In genomic region chr14:48738213-48738612, GRCm38 (mm10) we compare ENCODE assay signal across 19 mouse cellular contexts.
DNase-seq lines count a peak whose midpoint lies in the region; ATAC-seq and TF ChIP-seq lines count a peak whose summit lies in the region.
"Had no signal": no experiment of that assay in that cellular context is flagged by ENCODE, and none has a peak within 500 bp of the region (broad histone marks: within the 10 kb centered on the region; RNA-seq: fewer than 3 reads in every experiment).

No protein-coding gene starts in this region.

- H3K9me3 ChIP-seq in forebrain, embryonic 11.5 days (ENCODE audit: control insufficient read depth, low read length), result no peaks in the 10 kb centered on the region
- no peaks in the 10 kb centered on the region for H3K9me3 ChIP-seq in midbrain, embryonic 11.5 days (ENCODE audit: control insufficient read depth, low read length)
- H3K9me3 ChIP-seq: G1E; heart, embryonic 15.5 days; intestine, embryonic 15.5 days; kidney, embryonic 15.5 days; liver, embryonic 13.5 days; neural tube, embryonic 15.5 days had no signal

- WGBS in heart, adult 2 months, result 82% methylated on average over 10 of the region's 10 CpGs
- 13% methylated on average over 10 of the region's 10 CpGs for WGBS in forebrain, embryonic 11.5 days
- WGBS in midbrain, embryonic 11.5 days, result 9% methylated on average over 10 of the region's 10 CpGs

- no peak overlapping the region for H3K4me3 ChIP-seq in heart, adult 2 months
- H3K4me3 ChIP-seq in forebrain, embryonic 11.5 days (ENCODE audit: low read depth, low read length), result no peak overlapping the region
- H3K4me3 ChIP-seq in midbrain, embryonic 11.5 days (ENCODE audit: low read depth, low read length), result 0 out of 2 replicates have a peak overlapping the region, but pooled peaks have one; percentile 1
- H3K4me3 ChIP-seq: heart, embryonic 15.5 days; intestine, embryonic 15.5 days; kidney, embryonic 15.5 days; liver, embryonic 13.5 days; neural tube, embryonic 15.5 days had no signal

- TF ChIP-seq CTCF in heart, adult 2 months (IDR thresholded peaks at IDR 0.05), result no peak

- H3K36me3 ChIP-seq in heart, adult 2 months (ENCODE audit: control insufficient read depth, insufficient read depth, low read length), result no peaks in the 10 kb centered on the region
- no peaks in the 10 kb centered on the region for H3K36me3 ChIP-seq in forebrain, embryonic 11.5 days (ENCODE audit: control insufficient read depth, insufficient read depth, low read length)
- no peaks in the 10 kb centered on the region for H3K36me3 ChIP-seq in midbrain, embryonic 11.5 days (ENCODE audit: control insufficient read depth, insufficient read depth, low read length)
- H3K36me3 ChIP-seq: G1E; heart, embryonic 15.5 days; intestine, embryonic 15.5 days; kidney, embryonic 15.5 days; liver, embryonic 13.5 days; neural tube, embryonic 15.5 days had no signal

- TF ChIP-seq EP300 in heart, adult 2 months (IDR thresholded peaks at IDR 0.05; ENCODE audit: insufficient read depth, low read depth, low read length), result no peak

- H3K27ac ChIP-seq in heart, adult 2 months, result no peak overlapping the region
- H3K27ac ChIP-seq in forebrain, embryonic 11.5 days (ENCODE audit: low read depth, low read length), result no peak overlapping the region
- H3K27ac ChIP-seq in midbrain, embryonic 11.5 days (ENCODE audit: low read depth, low read length), result peak overlapping the region; percentile 71
- H3K27ac ChIP-seq: heart, embryonic 15.5 days; intestine, embryonic 15.5 days; kidney, embryonic 15.5 days; liver, embryonic 13.5 days; neural tube, embryonic 15.5 days had no signal

- intact Hi-C loops in heart, adult 2 months (cut with DNase I), result no loop called here

- H3K9ac ChIP-seq in heart, adult 2 months (ENCODE audit: low read depth, low read length), result no peak overlapping the region
- H3K9ac ChIP-seq in forebrain, embryonic 11.5 days (ENCODE audit: low read length), result no peak overlapping the region
- peak overlapping the region; percentile 35; the same call in 1 of the 2 replicates for H3K9ac ChIP-seq in midbrain, embryonic 11.5 days (ENCODE audit: low read length)
- H3K9ac ChIP-seq: heart, embryonic 15.5 days; intestine, embryonic 15.5 days; kidney, embryonic 15.5 days; liver, embryonic 13.5 days; neural tube, embryonic 15.5 days had no signal

- no peaks in the 10 kb centered on the region for H3K27me3 ChIP-seq in heart, adult 2 months (ENCODE audit: control insufficient read depth, insufficient read depth, low read length)
- H3K27me3 ChIP-seq in forebrain, embryonic 11.5 days (ENCODE audit: control insufficient read depth, insufficient read depth, low read length), result peaks cover 4% of the 10 kb centered on the region
- H3K27me3 ChIP-seq in midbrain, embryonic 11.5 days (ENCODE audit: control insufficient read depth, insufficient read depth, low read length), result no peaks in the 10 kb centered on the region
- H3K27me3 ChIP-seq: heart, embryonic 15.5 days; intestine, embryonic 15.5 days; liver, embryonic 13.5 days; neural tube, embryonic 15.5 days had no signal

- no peaks in the 10 kb centered on the region for H3K79me2 ChIP-seq in heart, adult 2 months (replicated peaks; ENCODE audit: control insufficient read depth, insufficient read depth, low read length)

- peak; percentile 63 for DNase-seq in heart, adult 11 months
- no peak for DNase-seq in heart, adult 2 months
- peak; percentile 76 for DNase-seq in forebrain, embryonic 11.5 days (ENCODE audit: low spot score)
- DNase-seq in midbrain, embryonic 11.5 days (ENCODE audit: low spot score, missing footprints), result peak; percentile 95
- peak; percentile 56 for DNase-seq in retina, embryonic 14.5 days (ENCODE audit: low spot score)
- DNase-seq in neural tube, embryonic 10.5 days (ENCODE audit: extremely low spot score, low spot score), result no peak
- DNase-seq in frontal cortex, postnatal 10 days (ENCODE audit: low spot score in 2 of 2), result no peak
- DNase-seq in thymus, postnatal 25 days, result no peak
- DNase-seq: cerebellum, adult 9-10 months; liver, embryonic 13.5 days; right cerebral cortex, adult 18-20 months; thymus, postnatal 14 days had no signal

- no peak for TF ChIP-seq POLR2A in heart, adult 2 months (IDR thresholded peaks at IDR 0.05; ENCODE audit: insufficient read depth, low read depth, low read length)

- peak overlapping the region; percentile 32; the same call in 1 of the 2 replicates for H3K4me2 ChIP-seq in forebrain, embryonic 11.5 days (ENCODE audit: low read depth, low read length, severe bottlenecking)
- peak overlapping the region; percentile 34 for H3K4me2 ChIP-seq in midbrain, embryonic 11.5 days
- H3K4me2 ChIP-seq: heart, embryonic 15.5 days; intestine, embryonic 15.5 days; kidney, embryonic 15.5 days; liver, embryonic 13.5 days; neural tube, embryonic 15.5 days had no signal

- peak; percentile 86 for ATAC-seq in forebrain, embryonic 11.5 days (replicated peaks; ENCODE audit: low FRiP score)
- peak; percentile 90 for ATAC-seq in midbrain, embryonic 11.5 days (ENCODE audit: low FRiP score)
- ATAC-seq: CD4-positive, CD25-positive, alpha-beta regulatory T cell, adult 4 months; intestine, embryonic 15.5 days; lung, postnatal 0 days had no signal

- no peaks in the 10 kb centered on the region for H3K4me1 ChIP-seq in heart, adult 2 months (ENCODE audit: control insufficient read depth, insufficient read depth, low read length)
- peaks cover 25% of the 10 kb centered on the region; the same call in 1 of the 2 replicates for H3K4me1 ChIP-seq in forebrain, embryonic 11.5 days (replicated peaks; ENCODE audit: control insufficient read depth, insufficient read depth, low read length)
- peaks cover 54% of the 10 kb centered on the region for H3K4me1 ChIP-seq in midbrain, embryonic 11.5 days (ENCODE audit: control insufficient read depth, insufficient read depth, low read length)
- H3K4me1 ChIP-seq: heart, embryonic 15.5 days; intestine, embryonic 15.5 days; kidney, embryonic 15.5 days; liver, embryonic 13.5 days; neural tube, embryonic 15.5 days had no signal

Comparison
In these comparisons a context has a peak if more than half of its experiments do, and no peak if none do; other contexts are left out.
1. DNase-seq: peak in heart, adult 11 months (single experiment), forebrain, embryonic 11.5 days (single experiment), midbrain, embryonic 11.5 days (single experiment) and retina, embryonic 14.5 days (single experiment); none in heart, adult 2 months (0 of 2), neural tube, embryonic 10.5 days (single experiment), frontal cortex, postnatal 10 days (0 of 2) and thymus, postnatal 25 days (single experiment).